Mouse (Mus musculus) hindbrain, embryonic 12.5 days (tissue): ENCODE results near the gene Mob1a. TPM values are rescaled to one million over a fixed set of nuclear protein-coding genes. Genes with fewer than 3 reads are reported as not detected.

Source experiments
- ATAC-seq: fragments of 200-750 bp; cut with Nextera tagmentation; 2 replicates; pipeline ENCODE4 v1.8.0; 2017; ENCODE audit warnings: moderate TSS enrichment; ENCODE audit not compliant: low FRiP score
- H3K27ac ChIP-seq: fragments of 300-500 bp; sonication (generic); 2 replicates; pipeline ENCODE4 v1.5.1; 2016; ENCODE audit warnings: mild to moderate bottlenecking
- H3K27me3 ChIP-seq: fragments of 300-500 bp; sonication (generic); 2 replicates; pipeline ENCODE4 v1.6.1; 2016; ENCODE audit warnings: mild to moderate bottlenecking
- H3K36me3 ChIP-seq: fragments of 300-500 bp; sonication (generic); 2 replicates; pipeline ENCODE4 v1.6.1; 2016; ENCODE audit warnings: mild to moderate bottlenecking
- H3K4me1 ChIP-seq: fragments of 300-500 bp; sonication (generic); 2 replicates; pipeline ENCODE4 v1.6.1; 2016
- H3K4me2 ChIP-seq: fragments of 300-500 bp; sonication (generic); replicated peaks from 2 replicates; pipeline ENCODE4 v1.6.1; 2016; ENCODE audit warnings: mild to moderate bottlenecking
- H3K4me3 ChIP-seq: fragments of 300-500 bp; sonication (generic); 2 replicates; pipeline ENCODE4 v1.5.1; 2016; ENCODE audit warnings: mild to moderate bottlenecking
- H3K9ac ChIP-seq: fragments of 300-500 bp; sonication (generic); 2 replicates; pipeline ENCODE4 v1.6.1; 2016; ENCODE audit warnings: mild to moderate bottlenecking, moderate library complexity
- H3K9me3 ChIP-seq: fragments of 300-500 bp; sonication (generic); replicated peaks from 2 replicates; pipeline ENCODE4 v1.6.1; 2016; ENCODE audit warnings: mild to moderate bottlenecking
- WGBS: fragments of 180-500 bp; shearing (Covaris S2); methylation state at CpG from one replicate; pipeline ENCODE4 v1.1.7; 2016; 5-methylcytosine and 5-hydroxymethylcytosine counted together
- polyA plus RNA-seq: library from polyadenylated mRNA; unstranded; fragments of >200 nt; fragmentation: Nextera tagmentation; extraction: Ambion mirVana; gene quantifications from 2 replicates; pipeline ENCODE4 v1.2.1, GENCODE M21; 2016

Gene Mob1a
- polyA plus RNA-seq, 1 experiment from 2014 or later, result 52.5 TPM

DNA sequence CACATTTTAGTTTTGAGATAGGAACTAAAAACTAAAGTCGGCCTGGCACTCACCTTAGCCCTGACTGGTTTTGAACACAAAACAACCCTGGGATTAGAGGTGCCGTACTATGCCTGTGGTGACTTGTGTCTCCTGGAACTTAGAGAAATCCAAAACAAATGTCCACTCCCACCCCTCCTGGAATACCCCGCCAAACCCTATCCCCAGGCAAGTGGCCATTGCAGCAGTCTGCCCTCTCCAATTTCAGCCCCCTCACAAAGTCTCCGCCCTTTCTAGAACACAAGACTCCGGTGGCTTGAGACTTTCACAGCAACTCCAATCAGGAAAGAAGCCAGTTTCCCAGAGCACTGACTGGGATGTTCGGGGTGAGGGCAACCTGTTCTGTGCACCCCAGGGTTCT, 23.1 kb downstream of the Mob1a start, which contains the start of gene Bola3:
Gene Bola3, plus strand, starts transcription at position 275 of the 400 bp plus-strand sequence.
- H3K36me3 ChIP-seq, result 0 out of 2 replicates have a peak, but pooled peaks cover 9% of the 10 kb centered on the region
- no peak within 1 kb of the TSS for H3K27ac ChIP-seq
- peak within 1 kb of the TSS; percentile 74 for H3K4me3 ChIP-seq
- peak within 1 kb of the TSS; percentile 81 for H3K9ac ChIP-seq
- WGBS, result 34% methylated on average over 6 of the region's 6 CpGs
- ATAC-seq, result no peak; the same call in 1 of the 2 replicates
- no peaks in the 10 kb centered on the region for H3K9me3 ChIP-seq
- H3K4me2 ChIP-seq, result peak within 1 kb of the TSS; percentile 72
- H3K4me1 ChIP-seq, result peaks cover 13% of the 10 kb centered on the region
- H3K27me3 ChIP-seq, result no peaks in the 10 kb centered on the region

DNA sequence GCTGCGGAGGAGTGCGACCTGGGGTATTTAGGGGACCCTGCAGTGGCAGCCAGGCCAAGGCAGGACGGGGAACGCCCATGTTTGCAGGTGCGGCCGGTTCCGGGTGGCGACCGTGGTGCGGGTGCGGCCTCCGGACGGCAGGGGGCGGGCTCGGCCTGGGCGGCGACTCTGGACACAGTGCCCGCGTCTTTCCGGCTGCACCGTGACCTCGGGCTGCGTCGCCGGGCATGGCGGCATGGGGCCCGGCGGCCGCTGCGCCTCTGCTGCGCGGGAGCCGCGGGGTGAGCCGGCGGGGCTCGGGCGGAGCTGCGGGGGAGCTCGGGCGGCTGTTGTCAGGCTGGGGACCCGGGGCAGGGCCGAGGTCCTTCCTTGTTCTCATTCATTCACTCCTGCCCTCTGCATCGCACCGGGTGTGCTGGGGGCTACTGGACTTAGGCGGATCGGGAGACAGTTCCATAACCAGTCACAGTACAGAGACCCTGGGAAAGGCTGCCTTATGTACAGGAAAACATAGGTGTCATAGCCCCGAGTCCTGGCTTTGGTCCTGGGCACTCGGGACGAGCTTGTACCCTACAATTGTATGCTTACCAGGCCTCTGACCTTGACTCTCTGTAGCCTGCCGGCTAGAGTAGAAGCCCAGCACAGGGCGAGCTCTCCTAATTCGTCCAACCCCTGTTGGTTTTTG, 23.6 kb downstream of the Mob1a start:
- H3K9me3 ChIP-seq, result no peaks in the 10 kb centered on the region
- H3K4me1 ChIP-seq, result peaks cover 13% of the 10 kb centered on the region
- H3K27me3 ChIP-seq, result no peaks in the 10 kb centered on the region
- peak overlapping the region; percentile 74 for H3K4me3 ChIP-seq
- H3K27ac ChIP-seq, result no peak overlapping the region
- H3K36me3 ChIP-seq, result peaks cover 13% of the 10 kb centered on the region; the same call in 1 of the 2 replicates
- H3K4me2 ChIP-seq, result peak overlapping the region; percentile 72
- peak overlapping the region; percentile 81 for H3K9ac ChIP-seq
- ATAC-seq, result peak; percentile 95
- WGBS, result under 1% methylated on average over 38 of the region's 53 CpGs

DNA sequence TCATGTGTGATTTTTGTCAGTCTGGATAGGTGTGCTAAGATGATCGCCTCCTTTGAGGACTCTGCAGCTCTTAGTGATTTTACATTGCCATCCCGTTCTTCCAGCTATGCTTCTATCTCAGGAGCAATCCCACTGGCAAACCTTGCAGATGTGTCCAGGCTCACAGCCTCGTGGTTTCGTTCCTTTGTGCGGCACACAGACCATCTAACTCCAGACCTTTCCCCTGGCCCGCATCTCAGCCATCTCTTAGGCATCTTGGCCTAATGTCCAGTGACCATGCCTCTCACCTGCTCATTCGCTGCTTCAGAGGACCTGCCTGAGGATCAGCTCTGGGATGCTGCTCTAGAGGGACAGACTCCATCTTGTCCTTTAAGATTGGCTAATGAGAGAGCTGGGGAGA, 24.4 kb downstream of the Mob1a start:
- Histone ChIP-seq H3K9ac (peak overlapping the region; percentile 81), H3K27me3 (no peaks in the 10 kb centered on the region), H3K4me3 (peak overlapping the region; percentile 74), H3K9me3 (no peaks in the 10 kb centered on the region), H3K36me3 (peaks cover 21% of the 10 kb centered on the region), H3K27ac (no peak overlapping the region), H3K4me2 (peak overlapping the region; percentile 72), H3K4me1 (peaks cover 13% of the 10 kb centered on the region)
- ATAC-seq, result no peak
- WGBS, result 88% methylated on average over 7 of the region's 7 CpGs

DNA sequence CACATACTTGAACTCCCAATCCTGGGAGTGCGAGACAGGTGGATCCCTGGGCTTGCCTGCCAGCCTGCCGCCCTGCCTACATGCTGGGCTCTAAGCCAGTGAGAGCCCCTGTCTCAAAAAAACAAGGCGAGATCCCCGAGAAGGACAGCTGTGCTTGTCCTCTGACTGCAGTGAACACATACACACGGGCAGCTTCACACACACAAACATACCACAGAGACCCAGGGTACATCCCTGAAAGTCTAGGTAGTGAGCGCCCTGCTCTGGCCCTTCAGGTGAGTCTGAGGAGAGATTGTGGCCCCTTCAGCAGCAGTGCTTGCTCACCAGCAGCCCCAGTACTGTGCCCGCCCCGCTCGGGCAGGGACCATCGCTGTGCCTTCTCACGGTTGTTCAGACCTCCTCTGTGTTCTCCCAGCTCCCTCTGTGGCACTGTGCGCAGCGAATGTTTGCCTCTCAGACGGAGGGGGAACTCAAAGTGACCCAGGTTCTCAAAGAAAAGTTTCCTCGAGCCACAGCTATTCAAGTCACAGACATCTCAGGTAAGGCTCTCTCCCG, 25.1 kb downstream of the Mob1a start:
- no peak overlapping the region; the same call in 1 of the 2 replicates for H3K4me2 ChIP-seq
- WGBS, result 89% methylated on average over 16 of the region's 16 CpGs
- peaks cover 26% of the 10 kb centered on the region for H3K36me3 ChIP-seq
- H3K27ac ChIP-seq, result no peak overlapping the region
- H3K9me3 ChIP-seq, result no peaks in the 10 kb centered on the region
- ATAC-seq, result no peak
- peaks cover 13% of the 10 kb centered on the region for H3K4me1 ChIP-seq
- H3K4me3 ChIP-seq, result no peak overlapping the region
- H3K27me3 ChIP-seq, result no peaks in the 10 kb centered on the region
- no peak overlapping the region for H3K9ac ChIP-seq

DNA sequence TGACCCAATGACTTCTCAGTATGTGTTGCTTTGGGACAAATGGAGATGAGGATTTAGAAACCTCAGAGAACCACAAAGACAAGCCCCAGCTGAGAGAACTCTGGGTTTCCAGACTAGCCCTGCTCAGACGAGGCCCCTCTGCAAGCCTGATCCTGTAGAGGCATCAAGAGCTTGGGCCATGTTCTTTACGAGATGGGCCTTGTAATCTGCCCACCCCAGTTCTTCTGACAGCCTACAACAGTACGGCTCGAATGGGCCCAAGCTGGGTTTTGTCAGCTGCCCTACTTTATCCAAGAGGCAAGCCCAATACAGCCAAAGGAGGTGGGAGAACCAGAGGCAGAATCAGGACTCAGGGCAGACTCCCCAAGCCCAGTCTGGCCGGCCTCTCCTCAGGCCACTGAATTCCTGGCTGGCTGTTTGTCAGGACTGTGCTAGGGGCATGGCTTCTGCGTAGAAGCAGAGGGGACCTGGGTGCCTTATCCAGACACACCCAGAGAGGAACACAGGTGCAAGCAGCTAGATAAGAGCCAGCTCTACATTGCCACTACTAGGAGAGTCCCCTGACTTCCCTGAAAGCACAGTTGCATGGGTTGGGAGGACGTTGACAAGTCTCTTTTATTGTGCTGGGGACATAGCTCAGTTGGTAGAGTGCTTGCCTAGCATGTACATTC, 25.8 kb downstream of the Mob1a start:
- peaks cover 13% of the 10 kb centered on the region for H3K4me1 ChIP-seq
- H3K27ac ChIP-seq, result no peak overlapping the region
- 88% methylated on average over 7 of the region's 7 CpGs for WGBS
- H3K36me3 ChIP-seq, result peaks cover 26% of the 10 kb centered on the region
- no peak overlapping the region for H3K4me3 ChIP-seq
- ATAC-seq, result no peak
- no peak overlapping the region for H3K9ac ChIP-seq
- no peaks in the 10 kb centered on the region for H3K9me3 ChIP-seq
- H3K27me3 ChIP-seq, result no peaks in the 10 kb centered on the region
- H3K4me2 ChIP-seq, result no peak overlapping the region

DNA sequence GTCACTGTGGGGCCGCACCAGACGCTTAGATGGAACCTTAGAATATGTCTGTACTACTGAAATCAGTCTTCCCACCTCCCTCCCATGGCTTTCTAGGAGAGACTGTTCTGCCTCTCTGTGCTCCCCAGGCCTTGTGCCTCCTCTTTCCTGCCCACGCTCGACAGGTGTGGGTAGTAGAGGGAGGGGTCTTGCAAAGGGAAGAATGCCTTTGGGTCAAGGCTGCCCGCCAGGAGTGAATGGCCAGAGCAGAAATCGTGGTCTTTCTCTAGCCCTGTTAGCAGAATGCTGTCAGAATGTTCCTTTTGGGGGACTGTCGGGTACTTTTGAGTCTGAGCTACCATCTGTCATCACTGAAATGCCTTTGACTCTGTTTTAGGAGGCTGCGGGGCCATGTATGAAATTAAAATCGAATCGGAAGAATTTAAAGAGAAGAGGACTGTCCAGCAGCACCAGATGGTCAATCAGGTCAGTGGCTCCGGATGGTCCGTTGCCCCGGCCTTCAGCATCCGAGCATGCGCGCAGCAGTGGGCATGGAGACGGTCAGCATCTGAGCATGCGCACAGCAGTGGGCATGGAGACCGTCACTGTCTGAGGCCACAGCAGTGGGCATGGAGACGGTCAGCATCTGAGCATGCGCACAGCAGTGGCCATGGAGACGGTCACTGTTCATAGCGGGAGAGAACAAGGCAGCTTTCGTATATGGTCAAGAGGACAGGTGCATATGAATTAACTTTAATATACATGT, 27.0 kb downstream of the Mob1a start:
- Histone ChIP-seq H3K4me3 (no peak overlapping the region), H3K27me3 (no peaks in the 10 kb centered on the region), H3K9me3 (no peaks in the 10 kb centered on the region), H3K27ac (no peak overlapping the region), H3K36me3 (peaks cover 26% of the 10 kb centered on the region), H3K9ac (no peak overlapping the region), H3K4me2 (no peak overlapping the region), H3K4me1 (peaks cover 13% of the 10 kb centered on the region)
- WGBS, result 95% methylated on average over 22 of the region's 24 CpGs
- no peak for ATAC-seq

DNA sequence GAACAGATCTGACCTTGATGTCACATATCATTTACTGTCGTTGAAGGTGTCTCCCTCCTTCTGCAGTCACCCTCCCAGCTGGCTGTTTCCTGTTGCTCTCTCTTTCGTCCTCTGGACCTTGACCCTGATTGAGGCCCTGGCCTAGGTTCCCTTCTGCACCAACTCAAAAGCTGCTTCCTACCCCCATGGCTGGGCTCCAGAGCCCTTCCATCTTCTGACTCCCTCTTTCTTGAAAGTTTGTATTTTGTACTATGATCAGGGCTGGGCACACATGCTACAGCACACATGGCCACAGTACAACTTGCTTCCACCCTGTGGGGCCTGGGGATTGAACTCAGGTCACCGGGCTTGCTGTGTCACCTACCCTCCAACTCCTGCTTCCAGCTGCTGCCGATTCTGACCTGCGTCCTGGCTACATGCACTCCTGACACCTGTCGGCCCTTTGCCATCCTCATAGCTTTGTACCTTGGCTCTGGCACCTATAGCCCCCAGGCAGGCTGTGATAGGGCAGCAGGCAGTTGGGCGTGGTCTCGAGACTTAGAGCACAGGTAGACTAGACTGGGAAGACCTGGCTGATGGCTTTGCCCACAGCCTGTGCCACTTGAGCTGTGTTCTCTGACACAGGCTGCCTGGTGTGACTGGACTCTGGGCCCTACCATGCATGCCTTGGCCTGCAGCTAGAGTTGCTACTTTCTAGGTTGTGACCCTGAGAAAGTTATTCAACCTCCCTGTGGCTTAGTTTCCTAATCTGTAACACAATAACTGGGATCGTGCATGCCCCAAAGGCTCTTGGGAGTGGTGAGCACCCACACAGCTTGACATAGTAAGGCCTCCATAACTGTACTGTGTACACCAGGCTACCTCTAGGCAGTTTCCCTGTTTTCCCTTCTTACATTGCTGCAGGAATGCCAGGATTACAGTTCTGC, 29.3 kb downstream of the Mob1a start:
- no peak overlapping the region for H3K9ac ChIP-seq
- 85% methylated on average over 9 of the region's 9 CpGs for WGBS
- ATAC-seq, result no peak
- H3K4me1 ChIP-seq, result peaks cover 5% of the 10 kb centered on the region
- H3K36me3 ChIP-seq, result peaks cover 44% of the 10 kb centered on the region
- H3K9me3 ChIP-seq, result no peaks in the 10 kb centered on the region
- no peak overlapping the region for H3K4me2 ChIP-seq
- no peak overlapping the region for H3K4me3 ChIP-seq
- no peaks in the 10 kb centered on the region for H3K27me3 ChIP-seq
- no peak overlapping the region for H3K27ac ChIP-seq

DNA sequence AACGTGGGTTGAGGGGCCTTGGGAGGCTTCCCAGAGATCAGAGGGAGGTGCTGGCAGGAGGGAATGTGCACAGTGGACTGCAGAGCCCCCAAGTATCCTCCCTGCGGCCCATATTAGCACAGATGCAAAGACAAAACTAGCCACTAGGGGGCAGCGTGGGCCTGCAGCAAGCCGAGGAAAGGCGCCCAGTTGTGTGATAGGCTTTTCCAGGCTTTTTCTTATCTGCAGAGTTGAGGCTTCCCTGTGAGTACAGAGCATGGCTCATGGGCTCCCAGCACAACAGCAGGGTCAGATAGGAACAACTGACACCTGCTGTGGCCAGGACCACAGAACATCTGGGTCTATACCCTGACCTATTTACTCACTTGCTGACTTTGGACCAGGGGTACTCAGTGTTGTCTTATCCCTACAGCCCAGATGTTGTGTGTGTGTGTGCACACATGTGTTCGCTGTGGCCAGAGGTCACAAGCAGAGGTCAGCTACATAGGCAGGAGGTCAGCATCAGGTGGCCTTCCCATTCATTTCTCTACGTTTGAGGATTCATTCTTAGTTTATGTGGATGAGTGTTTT, 30.8 kb downstream of the Mob1a start:
- WGBS, result 24% methylated on average over 7 of the region's 7 CpGs

DNA sequence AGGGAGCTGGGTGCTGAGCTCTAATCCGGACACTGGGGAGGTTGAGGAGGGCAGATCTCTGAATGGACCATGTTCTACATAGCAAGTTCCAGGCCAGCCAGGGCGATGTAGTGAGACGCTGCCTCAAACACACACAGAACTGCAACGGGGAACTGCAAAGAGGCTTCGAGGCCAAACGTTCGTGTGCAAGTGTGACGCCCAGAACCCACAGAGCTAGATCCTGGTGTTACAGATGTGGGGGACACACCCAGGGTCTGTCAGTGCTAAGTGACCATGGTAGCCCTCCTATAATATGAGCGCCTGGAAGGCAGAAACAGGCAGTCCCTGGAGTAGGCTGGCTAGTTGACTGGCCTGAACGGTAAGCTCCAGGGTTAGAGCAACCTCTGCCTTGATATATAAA, 31.6 kb downstream of the Mob1a start:
- Histone ChIP-seq H3K36me3 (peaks cover 59% of the 10 kb centered on the region), H3K9me3 (no peaks in the 10 kb centered on the region), H3K4me3 (no peak overlapping the region), H3K27me3 (no peaks in the 10 kb centered on the region), H3K27ac (no peak overlapping the region), H3K9ac (no peak overlapping the region), H3K4me1 (no peaks in the 10 kb centered on the region), H3K4me2 (no peak overlapping the region)
- no peak for ATAC-seq
- WGBS, result 95% methylated on average over 10 of the region's 10 CpGs

More for the DNA sequence above, 30.8 kb downstream of the Mob1a start:
- no peak overlapping the region for H3K4me3 ChIP-seq
- no peaks in the 10 kb centered on the region for H3K4me1 ChIP-seq
- no peaks in the 10 kb centered on the region for H3K27me3 ChIP-seq
- no peaks in the 10 kb centered on the region for H3K9me3 ChIP-seq
- peaks cover 55% of the 10 kb centered on the region for H3K36me3 ChIP-seq
- peak; percentile 67; the same call in 1 of the 2 replicates for ATAC-seq
- H3K4me2 ChIP-seq, result no peak overlapping the region
- no peak overlapping the region for H3K9ac ChIP-seq
- H3K27ac ChIP-seq, result no peak overlapping the region

DNA sequence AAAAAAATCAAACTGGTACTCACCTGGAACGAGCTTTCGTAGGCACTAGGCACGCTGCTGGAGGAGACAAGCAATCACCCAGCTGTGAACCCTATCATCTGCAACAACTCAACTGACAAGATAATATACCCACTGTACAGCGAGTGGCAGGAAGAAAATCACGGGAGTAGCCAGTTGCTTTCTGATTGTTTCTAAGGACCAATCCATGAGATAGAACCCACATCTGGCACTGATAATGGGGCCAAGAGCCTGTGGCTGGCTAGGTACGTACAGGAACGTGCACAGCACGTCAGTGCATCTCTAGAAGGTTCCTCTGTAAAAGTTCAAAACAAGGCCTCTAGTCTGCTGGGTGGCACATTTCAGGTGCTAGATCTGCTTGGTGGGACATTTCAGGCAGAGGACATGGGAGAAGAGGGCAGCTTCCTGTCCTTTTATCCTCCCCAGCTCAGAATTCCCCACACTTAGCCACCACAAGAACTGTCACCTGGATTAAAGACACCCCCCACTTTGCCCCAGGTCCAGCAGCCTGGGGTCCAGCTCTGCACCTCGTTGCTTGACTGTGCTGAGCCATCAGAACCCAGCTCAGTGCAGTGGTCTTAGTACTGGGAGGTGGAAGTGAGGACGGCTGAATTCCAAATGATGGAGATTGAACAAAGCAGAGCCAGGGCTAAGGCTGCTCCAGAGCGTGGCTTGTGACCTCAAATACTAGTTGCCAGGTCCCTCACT, 35.9 kb downstream of the Mob1a start:
- H3K27ac ChIP-seq, result no peak overlapping the region
- WGBS, result 87% methylated on average over 11 of the region's 11 CpGs
- no peak overlapping the region for H3K9ac ChIP-seq
- ATAC-seq, result no peak
- peaks cover 45% of the 10 kb centered on the region for H3K36me3 ChIP-seq
- no peaks in the 10 kb centered on the region for H3K4me1 ChIP-seq
- no peaks in the 10 kb centered on the region for H3K9me3 ChIP-seq
- no peak overlapping the region for H3K4me3 ChIP-seq
- no peaks in the 10 kb centered on the region for H3K27me3 ChIP-seq
- H3K4me2 ChIP-seq, result no peak overlapping the region

DNA sequence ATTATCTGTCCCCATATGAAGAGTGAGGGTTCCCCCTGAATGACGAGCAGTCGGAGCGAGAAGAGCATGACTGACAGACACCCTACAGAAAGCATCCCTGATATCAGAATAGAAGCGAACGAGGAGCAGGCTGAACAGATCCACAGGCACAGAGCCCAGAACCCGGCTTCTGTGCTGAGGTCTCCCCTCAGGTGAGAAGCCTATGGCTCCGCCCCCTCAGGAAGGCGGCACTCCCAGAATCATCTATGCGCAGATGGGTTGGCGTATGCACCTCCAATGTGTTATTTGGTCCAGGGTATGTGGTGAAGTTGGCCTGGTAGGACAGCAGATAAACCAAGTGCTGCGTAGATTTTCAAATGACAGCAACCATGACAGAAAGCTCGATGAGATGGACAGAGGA, 37.3 kb downstream of the Mob1a start:
- 93% methylated on average over 12 of the region's 12 CpGs for WGBS
- no peak overlapping the region for H3K4me3 ChIP-seq
- no peak overlapping the region for H3K27ac ChIP-seq
- H3K4me2 ChIP-seq, result no peak overlapping the region
- H3K9me3 ChIP-seq, result no peaks in the 10 kb centered on the region
- H3K27me3 ChIP-seq, result no peaks in the 10 kb centered on the region
- no peaks in the 10 kb centered on the region for H3K4me1 ChIP-seq
- no peak for ATAC-seq
- H3K36me3 ChIP-seq, result peaks cover 57% of the 10 kb centered on the region
- H3K9ac ChIP-seq, result no peak overlapping the region
